Mouse (Mus musculus) G1E (cell line): ENCODE data around the gene Cox10. TPM values are rescaled to one million over a fixed set of nuclear protein-coding genes. Genes with fewer than 3 reads are reported as not detected.

ENCODE experiments used
- ATAC-seq: 2 replicates; pipeline ENCODE4 v1.8.0; 2016; ENCODE audit warnings: mild to moderate bottlenecking; ENCODE audit not compliant: insufficient number of reproducible peaks, poor library complexity, low FRiP score, severe bottlenecking; ENCODE audit errors: extremely low read depth
- DNase-seq: peaks from one replicate; pipeline ENCODE4 v3.0.0; 2012; ENCODE audit warnings: low spot score
- H3K27me3 ChIP-seq: 2 replicates; pipeline ENCODE4 v1.6.1; 2012; ENCODE audit warnings: mild to moderate bottlenecking, low read length, inconsistent platforms; ENCODE audit not compliant: insufficient read depth
- H3K36me3 ChIP-seq: replicated peaks from 2 replicates; pipeline ENCODE3; 2012; ENCODE audit warnings: mild to moderate bottlenecking, inconsistent platforms
- H3K4me1 ChIP-seq: 2 replicates; pipeline ENCODE4 v1.6.1; 2012; ENCODE audit warnings: low read depth, low read length, inconsistent platforms, mixed read lengths; ENCODE audit not compliant: insufficient read depth
- H3K4me3 ChIP-seq: 2 replicates; pipeline ENCODE4 v1.5.1; 2012; ENCODE audit warnings: low read depth, mild to moderate bottlenecking, inconsistent platforms, low read length, moderate library complexity, mixed read lengths
- H3K9me3 ChIP-seq: replicated peaks from 2 replicates; pipeline ENCODE4 v1.6.1; 2012; ENCODE audit warnings: inconsistent platforms
- CTCF ChIP-seq: IDR thresholded peaks from 2 replicates; pipeline ENCODE4 v1.5.1; 2012; ENCODE audit warnings: low read depth, low read length, inconsistent platforms, mixed read lengths
- GATA1 ChIP-seq: IDR thresholded peaks from 2 replicates; pipeline ENCODE4 v1.6.1; 2012; ENCODE audit warnings: borderline replicate concordance, low read length, inconsistent platforms, mixed read lengths
- GATA2 ChIP-seq: IDR thresholded peaks from 2 replicates; pipeline ENCODE4 v1.6.1; 2012; ENCODE audit warnings: low read depth, low read length, inconsistent platforms, borderline replicate concordance
- POLR2AphosphoS5 ChIP-seq: IDR thresholded peaks from 2 replicates; pipeline ENCODE4 v1.6.1; 2012; ENCODE audit warnings: low read depth, low read length, inconsistent platforms; ENCODE audit not compliant: insufficient replicate concordance
- TAL1 ChIP-seq: conservative IDR thresholded peaks from 2 replicates; pipeline ENCODE4 v1.6.1; 2012; ENCODE audit warnings: low read depth, low read length, inconsistent platforms, mixed read lengths
- polyA plus RNA-seq: library from polyadenylated mRNA; stranded (reverse); fragments of >175 nt; gene quantifications from 2 replicates; pipeline ENCODE4 v1.2.3, GENCODE M21; 2012
- total RNA-seq, 2 experiments: library from RNA; stranded (forward) in 1 of 2; stranded (reverse) in 1 of 2; fragments of 200-1000 nt in 1 of 2; fragments of >200 nt in 1 of 2; fragmentation: Nextera tagmentation in 1 of 2; gene quantifications; 2 replicates each; pipeline ENCODE4 v1.2.3; 2014 to 2017

Cox10 gene
- total and polyA plus RNA-seq, 3 experiments, result 19.4 to 53.9 (median 21.1) TPM

DNA sequence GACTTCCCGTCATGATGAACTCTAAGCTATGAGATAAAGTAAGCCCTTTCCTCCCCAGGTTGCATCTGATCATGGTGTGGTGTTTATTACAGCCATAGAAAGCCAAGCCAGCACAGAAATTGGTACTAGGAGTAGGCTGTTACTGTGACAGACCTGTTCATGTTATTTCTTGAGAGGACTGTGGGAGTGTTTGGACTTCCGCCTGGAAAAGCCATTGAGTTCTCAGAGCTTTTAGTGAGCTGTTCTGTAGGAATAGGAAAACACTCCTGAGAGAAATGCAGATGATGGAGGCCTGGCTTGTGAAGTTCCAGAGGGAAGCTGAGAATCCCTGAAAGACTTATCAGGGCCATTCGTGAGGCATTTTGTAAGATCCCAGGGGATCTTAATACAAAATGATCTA is 20.8 kb downstream of the Cox10 start:
- ATAC-seq, result no peak
- no peaks in the 10 kb centered on the region for H3K27me3 ChIP-seq
- no peak for DNase-seq
- no peak overlapping the region for H3K4me3 ChIP-seq
- no peak for TF ChIP-seq GATA1
- no peak for TF ChIP-seq POLR2AphosphoS5
- peaks cover 20% of the 10 kb centered on the region for H3K4me1 ChIP-seq
- peaks cover 76% of the 10 kb centered on the region for H3K36me3 ChIP-seq
- H3K9me3 ChIP-seq, result 0 out of 2 replicates have a peak, but pooled peaks cover 3% of the 10 kb centered on the region

DNA sequence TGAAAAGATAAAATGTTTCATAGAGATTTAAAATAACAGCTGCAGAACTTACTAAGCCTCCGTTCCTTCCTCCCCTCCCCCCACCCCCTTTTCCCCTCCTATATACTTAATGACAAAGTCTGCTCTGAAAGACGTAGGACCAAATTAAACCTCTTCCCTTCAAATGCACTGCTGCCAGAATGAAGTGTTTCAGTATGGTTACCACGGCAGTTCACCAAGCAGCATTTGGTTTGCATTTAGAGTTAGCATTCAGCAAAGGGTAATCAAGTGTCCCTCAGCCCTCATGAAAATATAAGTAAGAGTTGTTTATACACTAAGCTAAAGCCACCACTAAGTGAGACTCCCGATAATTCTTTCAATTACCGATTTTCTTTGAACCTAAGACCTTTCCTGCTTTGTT is 25.9 kb downstream of the Cox10 start:
- TF ChIP-seq GATA2 (no peak), POLR2AphosphoS5 (no peak), TAL1 (no peak), CTCF (no peak), GATA1 (no peak)
- H3K36me3 ChIP-seq, result peaks cover 77% of the 10 kb centered on the region
- no peak for DNase-seq

DNA sequence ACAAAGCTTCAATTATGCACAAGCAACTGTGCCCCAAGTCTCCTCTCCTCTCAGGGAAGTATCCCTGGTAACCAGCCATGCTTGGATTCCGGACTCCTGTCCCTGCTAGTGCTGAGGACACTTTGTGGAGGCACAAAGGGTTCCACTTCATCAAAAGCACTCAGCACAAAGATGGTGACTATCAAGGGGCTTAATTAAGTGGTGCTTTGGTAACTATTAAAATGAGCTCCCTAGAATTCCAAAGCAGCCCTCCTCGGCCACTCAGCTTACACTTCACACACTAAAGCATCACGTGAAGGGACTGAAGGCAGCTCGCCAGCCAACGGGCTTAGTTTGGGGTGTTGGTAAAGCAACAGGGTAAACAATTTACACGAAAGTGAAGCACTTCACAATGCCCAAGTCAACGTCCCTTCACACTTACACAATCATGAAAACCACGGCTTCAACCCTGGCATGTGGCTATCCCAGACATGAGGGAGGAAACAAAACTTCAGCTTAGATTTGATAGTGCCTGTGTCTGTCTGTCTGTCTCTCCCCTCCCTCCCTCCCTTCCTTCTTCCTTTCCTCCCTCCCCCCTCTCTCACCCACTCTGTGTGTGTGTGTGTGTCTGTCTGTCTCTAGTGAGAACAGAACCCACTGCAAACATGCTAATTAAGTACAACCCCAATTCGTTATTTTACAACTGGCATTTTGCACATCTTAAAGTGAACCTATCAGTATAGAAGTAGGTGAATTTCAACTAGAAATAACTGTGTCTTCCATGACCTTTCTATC is 27.9 kb downstream of the Cox10 start:
- no peak for DNase-seq
- no peak for TF ChIP-seq TAL1
- TF ChIP-seq POLR2AphosphoS5, result no peak
- no peak for TF ChIP-seq CTCF
- TF ChIP-seq GATA2, result no peak
- no peaks in the 10 kb centered on the region for H3K27me3 ChIP-seq
- no peak overlapping the region for H3K4me3 ChIP-seq
- no peak for ATAC-seq
- H3K4me1 ChIP-seq, result peaks cover 20% of the 10 kb centered on the region
- no peaks in the 10 kb centered on the region for H3K9me3 ChIP-seq
- H3K36me3 ChIP-seq, result peaks cover 79% of the 10 kb centered on the region

More for the DNA sequence above, 25.9 kb downstream of the Cox10 start:
- no peak for ATAC-seq
- H3K4me1 ChIP-seq, result peaks cover 19% of the 10 kb centered on the region
- no peaks in the 10 kb centered on the region for H3K9me3 ChIP-seq
- H3K27me3 ChIP-seq, result no peaks in the 10 kb centered on the region
- no peak overlapping the region for H3K4me3 ChIP-seq

DNA sequence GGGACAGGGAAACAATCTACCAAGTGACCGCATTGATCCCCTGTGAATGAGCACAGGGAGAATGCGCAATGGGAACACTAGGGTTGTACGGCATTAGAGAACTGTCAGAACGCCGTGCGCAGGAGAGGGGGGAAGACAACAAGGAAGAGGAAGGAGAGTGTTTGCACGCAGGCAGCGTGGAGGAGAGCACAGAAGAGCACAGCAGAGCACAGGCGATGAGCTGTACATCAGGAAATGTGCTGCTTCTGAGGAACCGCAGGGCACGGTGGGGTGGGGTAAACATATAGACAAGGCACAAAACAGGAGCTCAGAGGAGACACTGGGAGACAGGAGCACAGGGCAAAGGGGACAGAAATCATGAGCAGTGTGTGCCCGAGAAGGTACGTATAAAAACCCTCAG is 31.8 kb downstream of the Cox10 start:
- no peak for TF ChIP-seq GATA2
- no peak for ATAC-seq
- Histone ChIP-seq H3K4me1 (0 out of 2 replicates have a peak, but pooled peaks cover 3% of the 10 kb centered on the region), H3K4me3 (no peak overlapping the region), H3K36me3 (peaks cover 87% of the 10 kb centered on the region), H3K27me3 (no peaks in the 10 kb centered on the region), H3K9me3 (no peaks in the 10 kb centered on the region)
- no peak for DNase-seq

DNA sequence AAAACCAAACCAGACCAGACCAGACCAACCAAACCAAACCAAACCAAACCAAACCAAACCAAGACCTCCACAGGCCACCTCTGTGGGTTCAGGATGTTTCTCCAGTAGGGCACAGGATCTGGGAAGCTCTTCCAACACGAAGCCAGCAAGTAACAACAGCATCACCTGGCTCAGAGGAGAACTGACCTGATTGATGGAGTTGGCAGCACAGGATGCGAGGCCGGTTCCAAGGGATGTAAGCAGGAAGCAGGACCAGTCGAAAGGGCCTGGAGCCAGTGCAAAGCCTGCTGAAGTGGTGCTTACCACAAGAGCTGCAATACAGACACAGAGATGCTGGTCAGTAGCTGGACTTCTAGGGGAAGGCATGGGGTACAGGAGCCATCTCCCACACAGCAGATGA is 34.2 kb downstream of the Cox10 start:
- Histone ChIP-seq H3K4me3 (no peak overlapping the region), H3K9me3 (no peaks in the 10 kb centered on the region), H3K27me3 (no peaks in the 10 kb centered on the region), H3K4me1 (peaks cover 10% of the 10 kb centered on the region; the same call in 1 of the 2 replicates), H3K36me3 (peaks cover 85% of the 10 kb centered on the region)
- TF ChIP-seq TAL1 (no peak), GATA1 (no peak), CTCF (no peak), POLR2AphosphoS5 (no peak), GATA2 (no peak)
- no peak for ATAC-seq
- no peak for DNase-seq

DNA sequence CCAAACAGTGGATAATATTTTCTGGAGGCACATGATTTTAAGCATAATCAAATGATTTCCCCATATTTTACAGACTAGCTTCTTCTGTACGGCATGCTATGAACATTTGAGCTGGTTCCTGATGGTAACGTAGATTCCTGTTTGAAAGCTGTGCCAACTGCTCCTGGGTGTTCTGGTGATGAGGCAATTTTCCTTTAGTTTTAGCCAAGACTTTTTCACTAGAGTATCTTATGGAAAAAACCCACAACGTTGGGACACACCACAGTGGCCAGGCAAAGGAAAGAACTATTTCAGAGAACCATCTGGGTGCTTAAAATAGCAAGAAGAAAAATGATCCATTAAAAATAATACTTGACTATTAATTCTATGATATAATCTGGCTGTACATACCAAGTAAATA is 35.2 kb downstream of the Cox10 start:
- no peaks in the 10 kb centered on the region for H3K9me3 ChIP-seq
- no peaks in the 10 kb centered on the region for H3K27me3 ChIP-seq
- H3K36me3 ChIP-seq, result peaks cover 80% of the 10 kb centered on the region
- H3K4me1 ChIP-seq, result peaks cover 20% of the 10 kb centered on the region
- TF ChIP-seq GATA2 (no peak), CTCF (no peak), POLR2AphosphoS5 (no peak), GATA1 (no peak), TAL1 (no peak)
- no peak for ATAC-seq
- no peak overlapping the region for H3K4me3 ChIP-seq
- no peak for DNase-seq

DNA sequence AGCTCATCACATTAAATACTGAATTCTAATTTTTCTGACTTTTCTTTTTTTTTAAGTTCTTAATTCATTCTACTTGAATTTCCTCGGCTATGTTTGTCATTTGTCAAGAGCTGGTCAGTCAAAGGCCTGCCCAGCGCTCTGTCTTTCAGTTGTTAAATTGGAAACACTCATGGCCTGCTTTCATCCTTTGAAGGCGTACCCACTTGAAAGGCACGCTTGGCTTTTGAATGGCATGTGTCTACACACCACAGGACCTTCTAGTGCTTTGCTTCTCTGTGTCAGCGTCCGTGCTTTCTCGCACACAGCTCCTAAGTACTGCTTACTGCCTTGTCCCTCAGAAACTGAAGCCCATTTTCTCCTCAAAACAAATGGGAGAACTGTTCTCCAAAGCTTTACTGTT is 38.0 kb downstream of the Cox10 start:
- DNase-seq, result no peak
- Histone ChIP-seq H3K27me3 (no peaks in the 10 kb centered on the region), H3K36me3 (peaks cover 60% of the 10 kb centered on the region), H3K4me1 (peaks cover 42% of the 10 kb centered on the region), H3K4me3 (no peak overlapping the region), H3K9me3 (no peaks in the 10 kb centered on the region)
- no peak for ATAC-seq
- TF ChIP-seq TAL1 (no peak), GATA1 (no peak), POLR2AphosphoS5 (no peak), CTCF (no peak), GATA2 (no peak)
